15 mouse cellular contexts compared by ENCODE assay signal in genomic region chr5:141404651-141405050, GRCm38 (mm10).
"Had no signal": no experiment of that assay in that cellular context is flagged by ENCODE, and none has a peak within 500 bp of the region (broad histone marks: within the 10 kb centered on the region; RNA-seq: fewer than 3 reads in every experiment).

No protein-coding gene starts in this region.

- H3K27me3 ChIP-seq: limb, embryonic 13.5 days; liver, embryonic 15.5 days; neural tube, embryonic 12.5 days had no signal

- ATAC-seq: lung, postnatal 0 days had no signal

- H3K36me3 ChIP-seq: limb, embryonic 13.5 days; liver, embryonic 15.5 days; neural tube, embryonic 12.5 days had no signal

- H3K27ac ChIP-seq: limb, embryonic 13.5 days; liver, embryonic 15.5 days; neural tube, embryonic 12.5 days had no signal

- H3K4me3 ChIP-seq: limb, embryonic 13.5 days; liver, embryonic 15.5 days; neural tube, embryonic 12.5 days had no signal

- H3K9ac ChIP-seq: limb, embryonic 13.5 days; liver, embryonic 15.5 days; neural tube, embryonic 12.5 days had no signal

- H3K9me3 ChIP-seq: limb, embryonic 13.5 days; liver, embryonic 15.5 days; neural tube, embryonic 12.5 days had no signal

- H3K4me2 ChIP-seq: limb, embryonic 13.5 days; liver, embryonic 15.5 days; neural tube, embryonic 12.5 days had no signal

- DNase-seq: kidney, postnatal 36 days; layer of hippocampus, adult 9-11 months; layer of hippocampus, postnatal 36 days; lung, adult 2 months; lung, postnatal 36 days; midbrain, embryonic 14.5 days; retina, postnatal 1 day; right cerebral cortex, postnatal 4 days; spleen, adult 18-20 months; thymus, adult 18-20 months; thymus, postnatal 14 days had no signal

- H3K4me1 ChIP-seq: liver, embryonic 15.5 days had no signal
